Mouse (Mus musculus) CH12.LX (cell line): ENCODE data around the gene Calml3.
"Not testable (repeated sequence)": the region's sequence is repeated elsewhere in the genome, so short reads cannot be mapped to it uniquely, and the experiment has no call there.

Experiments used
- CTCF ChIP-seq, 2 experiments: IDR thresholded peaks in 1 of 2; conservative IDR thresholded peaks in 1 of 2; 2 replicates each; pipeline ENCODE4 v1.5.1; 2011 to 2012; ENCODE audit warnings: low read depth in 2 of 2, low read length in 2 of 2, improper control_type of control experiment in 1 of 2, inconsistent platforms in 1 of 2, mild to moderate bottlenecking in 1 of 2, moderate library complexity in 1 of 2
- ELF1 ChIP-seq: IDR thresholded peaks from 2 replicates; pipeline ENCODE4 v1.6.1; 2014; ENCODE audit warnings: low read depth, mild to moderate bottlenecking, inconsistent platforms, low read length, improper control_type of control experiment
- ETS1 ChIP-seq: conservative IDR thresholded peaks from 2 replicates; pipeline ENCODE4 v1.6.1; 2012; ENCODE audit warnings: low read depth, mild to moderate bottlenecking, inconsistent platforms, low read length, improper control_type of control experiment, moderate library complexity
- JUN ChIP-seq: IDR thresholded peaks from 2 replicates; pipeline ENCODE4 v1.6.1; 2011; ENCODE audit warnings: low read depth, mild to moderate bottlenecking, low read length, improper control_type of control experiment, moderate library complexity; ENCODE audit not compliant: insufficient read depth
- MYC ChIP-seq: IDR thresholded peaks from 2 replicates; pipeline ENCODE4 v1.6.1; 2011; ENCODE audit warnings: low read depth, mild to moderate bottlenecking, improper control_type of control experiment, low read length
- POLR2A ChIP-seq: IDR thresholded peaks from 2 replicates; pipeline ENCODE4 v1.6.1; 2011; ENCODE audit warnings: low read depth, mild to moderate bottlenecking, improper control_type of control experiment, low read length
- SIN3A ChIP-seq: IDR thresholded peaks from 2 replicates; pipeline ENCODE4 v1.6.1; 2012; ENCODE audit warnings: low read length, improper control_type of control experiment, inconsistent platforms
- TBP ChIP-seq: conservative IDR thresholded peaks from 2 replicates; pipeline ENCODE4 v1.6.1; 2011; ENCODE audit warnings: low read depth, low read length, improper control_type of control experiment
- TCF12 ChIP-seq: IDR thresholded peaks from 2 replicates; pipeline ENCODE4 v1.6.1; 2014; ENCODE audit warnings: low read depth, mild to moderate bottlenecking, inconsistent platforms, low read length, improper control_type of control experiment

- TF ChIP-seq ELF1; TBP; JUN; POLR2A; CTCF (conservative IDR thresholded peaks at IDR 0.05 in 1 of 2, IDR thresholded peaks at IDR 0.05 in 1 of 2; ENCODE audit: low read depth in 2 of 2, low read length in 2 of 2); SIN3A; TCF12; ETS1; MYC: not testable (repeated sequence)
These were observed 36.5 kb upstream of the Calml3 start for GRCm38 (mm10) chr13:3840662-3841061.
